Mouse (Mus musculus) c-Kit-negative CD71-positive TER-119-positive erythroid progenitor cells, embryonic 14.5 days (primary cell): ENCODE measurements around the gene Hexim1.

Experiments used
- DNase-seq: peaks from one replicate; pipeline ENCODE4 v3.0.0-alpha.2; 2013; ENCODE audit warnings: low read depth, low spot score

Hexim1 gene

DNA sequence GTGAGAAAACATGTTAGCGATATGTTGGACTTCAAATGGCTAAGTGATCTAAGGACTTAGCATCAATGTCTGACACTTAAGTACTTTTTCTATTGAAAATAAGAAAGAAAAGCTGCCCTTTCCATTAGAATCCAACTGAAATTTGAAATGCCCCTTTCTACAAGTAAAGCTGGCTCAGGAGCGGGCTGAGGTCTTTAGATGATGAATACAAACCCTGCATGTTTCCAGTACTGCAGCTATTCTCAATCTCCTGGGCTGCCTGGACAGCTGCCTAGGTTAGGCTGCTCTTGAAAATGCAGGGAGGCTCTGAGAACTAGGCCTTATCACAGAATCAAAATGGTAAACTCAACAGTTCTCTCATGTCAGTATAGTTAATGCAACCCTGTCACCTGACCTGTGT lies 2.8 kb downstream of the Hexim1 start:
- DNase-seq: no peak

DNA sequence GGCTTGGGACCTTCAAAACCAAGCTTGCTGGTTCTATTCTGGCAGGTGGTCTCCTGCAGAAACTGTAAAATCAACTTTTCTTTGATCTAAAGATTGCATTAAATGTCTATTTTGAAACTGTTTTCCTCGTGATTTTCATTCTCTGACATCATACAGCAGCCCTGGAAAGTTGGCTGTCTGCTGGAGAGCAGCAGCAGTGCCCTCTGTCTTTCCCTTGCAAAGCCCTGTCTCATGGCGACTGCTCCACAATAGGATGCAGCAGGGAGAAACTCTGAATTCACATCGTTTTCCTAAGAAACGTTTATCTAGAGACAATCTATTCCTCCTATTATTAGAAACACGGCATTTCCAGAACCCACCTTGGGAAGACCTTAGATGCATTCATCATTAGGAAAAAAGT lies 3.6 kb downstream of the Hexim1 start:
- DNase-seq: no peak

DNA sequence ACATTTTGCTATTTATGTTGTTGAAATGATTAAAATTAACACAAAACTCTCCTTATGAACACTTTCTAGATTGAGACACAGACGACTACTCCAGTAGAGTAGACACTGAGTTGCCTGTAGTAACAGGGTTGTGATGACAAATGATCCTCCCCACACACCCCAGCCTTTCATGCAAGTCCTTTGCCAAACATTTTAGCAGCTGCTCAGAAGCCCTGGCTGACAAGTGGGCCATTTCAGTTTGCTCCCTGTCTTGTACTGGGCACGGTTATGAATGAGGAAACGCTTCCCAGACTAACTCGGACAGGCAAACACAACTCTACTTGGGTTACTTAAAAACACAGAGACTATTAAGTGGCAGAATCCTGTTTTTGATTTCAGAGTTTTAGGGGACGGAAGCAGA lies 4.3 kb downstream of the Hexim1 start:
- DNase-seq: no peak

DNA sequence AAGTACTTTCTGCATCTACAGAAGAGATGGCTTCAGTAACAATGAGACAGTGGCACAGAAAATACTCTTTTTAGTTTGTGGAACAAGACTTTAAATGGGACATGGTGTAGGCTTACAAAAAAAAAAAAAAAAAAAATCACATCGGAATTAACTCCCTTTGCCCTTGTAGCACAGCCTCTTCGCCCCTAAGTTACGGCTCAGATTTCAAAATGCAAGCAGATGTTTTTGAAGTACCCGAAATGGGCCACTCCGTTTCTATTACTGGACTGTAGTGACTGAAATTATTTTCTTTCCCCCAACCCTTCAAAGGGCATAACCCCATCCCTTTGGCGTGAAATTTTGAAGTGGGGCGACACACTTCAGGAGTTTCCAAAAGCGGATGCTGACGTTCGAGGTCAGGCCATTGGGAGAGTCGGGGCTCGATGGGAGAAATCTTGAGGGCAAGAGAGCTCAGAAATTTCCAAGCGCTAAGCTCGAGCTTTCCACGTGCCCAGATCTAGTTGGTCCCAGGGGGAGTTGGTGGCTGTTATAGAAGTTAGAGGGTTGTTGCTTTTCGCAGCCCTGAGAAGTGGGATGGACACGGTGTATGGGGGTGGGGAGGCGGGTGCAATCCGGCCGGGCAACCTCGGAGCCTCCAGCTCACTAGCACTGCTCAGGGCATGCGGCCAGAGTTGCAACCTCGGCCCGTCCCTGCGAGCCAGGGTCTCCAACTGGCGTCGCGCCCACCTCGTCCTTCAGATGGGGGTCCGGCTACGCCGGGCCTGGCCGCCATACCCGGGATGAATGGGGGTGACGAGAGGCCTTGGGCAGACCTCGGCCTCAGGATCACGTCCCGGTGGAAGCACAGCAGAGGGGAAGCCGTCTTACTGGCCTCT lies 15.9 kb downstream of the Hexim1 start, which contains the start of gene Hexim2:
Gene Hexim2, plus strand, starts transcription at position 729 of the 875 bp plus-strand sequence.
- peak; percentile 50 for DNase-seq

DNA sequence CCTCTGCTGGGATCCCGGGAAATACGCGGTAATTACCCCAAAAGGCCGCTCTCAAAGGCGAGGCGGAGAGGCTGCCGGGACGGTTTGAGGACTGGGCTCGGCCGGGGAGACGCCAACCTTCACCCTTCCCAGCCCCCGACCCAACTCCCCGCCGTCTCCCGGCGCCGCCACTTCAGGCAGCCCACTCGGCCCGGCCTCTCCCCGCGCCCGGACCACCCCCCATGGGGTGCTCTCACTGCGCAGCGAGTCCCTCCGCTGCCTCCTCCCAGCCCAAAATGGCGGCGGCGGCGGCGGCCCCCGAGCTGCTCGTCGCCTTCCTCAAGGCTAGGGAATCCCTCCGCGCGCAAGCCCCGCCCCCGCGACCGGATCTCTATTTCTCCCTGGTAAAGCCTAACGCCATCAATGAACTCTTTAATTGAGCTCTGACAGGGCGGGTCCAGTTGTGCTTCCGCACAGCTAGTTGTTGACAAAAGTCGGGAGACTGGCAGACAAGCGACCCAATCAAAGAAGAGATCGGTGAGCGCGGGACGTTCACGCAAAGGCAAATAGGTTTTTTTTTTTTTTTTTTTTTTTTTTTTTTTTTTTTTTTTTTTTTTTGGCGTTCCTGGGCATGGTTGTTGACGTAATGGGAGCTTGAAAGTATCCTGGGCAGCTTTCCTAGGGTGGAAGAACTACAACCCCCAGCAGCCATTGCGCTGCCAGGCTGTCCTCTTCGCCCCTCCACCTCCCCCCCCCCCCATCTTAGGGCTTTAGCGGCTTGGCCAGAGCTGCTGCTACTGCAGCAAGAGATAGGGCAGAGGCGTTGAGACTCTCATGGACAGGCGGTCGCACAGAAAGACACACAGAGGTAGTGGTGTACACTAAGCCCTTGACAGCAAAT lies 16.8 kb downstream of the Hexim1 start:
- DNase-seq: peak; percentile 100

DNA sequence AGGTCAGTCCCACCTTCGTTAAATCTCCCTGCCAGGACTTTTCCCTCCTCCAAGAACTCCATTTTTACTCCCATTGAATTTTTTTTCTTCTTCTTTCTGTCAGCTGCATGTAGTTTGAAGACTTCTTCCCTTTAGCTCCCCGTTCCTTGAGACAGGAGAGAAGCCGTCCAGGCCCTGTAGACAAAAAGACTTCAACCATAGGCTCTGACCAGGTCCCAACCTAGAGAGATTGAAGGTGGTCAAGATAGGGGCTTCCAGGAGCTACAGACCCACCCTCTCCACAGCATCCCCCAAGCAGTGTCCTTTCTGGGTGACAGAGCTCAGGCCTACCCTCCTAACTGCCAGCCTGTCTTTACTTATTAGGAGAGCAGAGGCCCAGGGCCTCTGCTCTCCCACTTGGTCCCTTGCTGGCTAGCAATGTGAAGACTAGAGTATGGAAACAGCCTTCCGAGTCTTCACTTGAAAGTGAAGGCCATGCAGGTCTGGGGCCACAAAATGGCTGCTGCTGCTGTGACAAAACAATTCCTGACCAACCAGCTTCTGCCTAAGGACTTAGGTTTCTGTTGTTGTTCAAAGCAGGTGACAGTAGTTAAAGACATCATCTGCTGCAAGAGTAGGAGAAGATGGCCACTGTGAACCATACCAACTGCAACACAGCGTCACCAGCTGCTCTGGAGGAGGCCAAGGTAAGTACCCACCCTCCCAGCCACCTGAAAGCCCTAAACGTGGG lies 17.6 kb downstream of the Hexim1 start:
- DNase-seq: no peak

DNA sequence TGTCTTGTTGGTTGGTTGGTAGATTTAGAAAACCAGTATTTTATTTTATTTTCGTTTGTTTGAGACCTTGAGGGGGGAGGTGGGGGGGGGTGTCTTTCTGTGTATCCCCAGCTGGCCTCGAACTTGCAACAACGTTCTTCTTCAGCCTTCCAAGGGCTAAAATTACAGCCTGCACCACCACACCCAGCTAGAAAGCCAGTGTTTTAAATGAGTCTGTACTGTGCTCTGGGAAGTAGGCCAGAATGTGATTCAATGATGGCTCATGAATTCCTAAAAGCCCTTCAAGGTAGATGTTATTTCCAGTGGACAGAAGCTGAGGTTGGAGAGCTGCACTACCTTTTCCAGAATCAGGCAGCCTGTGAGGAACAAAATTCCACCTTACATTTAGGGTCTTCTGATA lies 18.2 kb downstream of the Hexim1 start:
- DNase-seq: no peak

DNA sequence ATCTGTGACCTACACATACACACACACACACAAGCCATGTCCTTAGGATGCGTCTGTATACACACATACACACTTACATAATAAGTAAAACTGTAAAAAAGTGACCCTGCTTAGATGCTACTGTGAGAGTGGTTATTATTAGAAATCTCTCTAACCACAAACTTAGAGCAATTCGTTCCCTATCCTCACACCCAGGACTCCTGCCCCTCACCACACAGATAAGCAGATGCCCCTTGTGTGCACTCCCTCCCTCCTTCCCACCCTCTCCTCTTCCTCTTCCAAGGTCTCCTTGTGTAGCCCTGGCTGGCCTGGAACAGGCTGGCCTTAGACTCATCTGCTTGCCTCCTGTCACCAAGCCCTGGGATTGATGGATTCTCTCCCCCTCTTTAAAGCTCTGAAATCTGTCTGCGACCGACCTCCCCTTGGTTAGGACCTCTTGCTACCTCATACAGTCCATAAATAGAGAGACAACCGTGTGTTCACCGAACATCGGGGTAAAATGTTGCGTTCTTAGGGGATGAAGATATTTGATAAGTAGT lies 20.1 kb downstream of the Hexim1 start:
- no peak for DNase-seq

DNA sequence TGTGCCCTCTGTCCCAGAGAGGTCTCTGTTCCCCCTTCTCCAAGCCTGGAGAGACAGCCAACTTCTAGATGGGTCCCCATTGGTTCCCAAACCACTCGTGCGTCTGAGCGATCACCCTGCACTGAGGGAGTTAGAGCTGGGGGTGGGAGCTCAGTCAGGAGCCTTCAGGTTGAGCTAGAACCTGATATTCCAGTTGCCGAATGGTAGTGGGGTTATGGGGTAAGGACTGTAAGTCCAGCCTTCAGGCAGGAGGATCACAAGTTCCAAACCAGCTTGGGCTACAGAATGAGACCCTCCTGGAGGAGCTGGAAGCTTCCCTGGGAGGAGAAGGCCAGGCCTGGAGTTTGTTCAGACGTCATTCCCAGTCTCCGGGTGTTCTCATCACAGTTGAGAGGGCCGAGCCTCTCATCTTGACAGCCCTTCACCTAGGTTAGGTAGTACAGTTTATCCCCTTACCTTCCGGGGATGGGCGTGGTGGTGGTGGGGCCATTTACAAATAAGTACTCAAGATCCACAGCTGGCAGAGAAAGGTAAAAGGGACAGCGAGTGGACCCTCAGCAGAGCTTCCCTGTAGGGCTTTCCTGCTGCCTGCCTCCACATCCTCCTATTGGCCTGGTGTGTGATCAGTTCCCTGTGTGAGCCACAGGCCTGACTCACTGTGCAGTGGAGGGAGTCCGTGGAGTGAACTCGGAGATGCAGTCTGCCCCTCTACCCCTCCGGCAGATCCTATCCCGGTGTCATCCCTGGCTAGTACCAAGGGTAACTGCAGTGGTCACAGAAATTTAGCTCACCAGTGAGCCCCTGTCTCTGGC lies 24.1 kb downstream of the Hexim1 start:
- DNase-seq: no peak

DNA sequence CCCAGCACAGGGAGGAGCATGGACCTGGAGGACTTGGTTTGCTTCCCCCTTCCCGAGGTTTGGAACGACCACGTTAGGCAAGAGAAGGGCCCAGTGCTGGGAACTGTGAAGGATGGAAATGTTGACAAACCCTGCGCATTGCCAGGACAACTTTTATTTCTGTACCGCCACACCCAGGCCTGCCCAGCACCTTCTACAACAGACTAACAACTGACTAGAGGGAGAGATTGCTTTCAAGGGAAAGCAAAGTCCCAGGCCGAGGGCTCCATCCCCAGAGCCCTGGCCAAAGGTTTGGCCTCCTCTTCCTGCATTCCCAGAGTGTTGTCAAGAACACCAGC lies 24.7 kb downstream of the Hexim1 start:
- no peak for DNase-seq

DNA sequence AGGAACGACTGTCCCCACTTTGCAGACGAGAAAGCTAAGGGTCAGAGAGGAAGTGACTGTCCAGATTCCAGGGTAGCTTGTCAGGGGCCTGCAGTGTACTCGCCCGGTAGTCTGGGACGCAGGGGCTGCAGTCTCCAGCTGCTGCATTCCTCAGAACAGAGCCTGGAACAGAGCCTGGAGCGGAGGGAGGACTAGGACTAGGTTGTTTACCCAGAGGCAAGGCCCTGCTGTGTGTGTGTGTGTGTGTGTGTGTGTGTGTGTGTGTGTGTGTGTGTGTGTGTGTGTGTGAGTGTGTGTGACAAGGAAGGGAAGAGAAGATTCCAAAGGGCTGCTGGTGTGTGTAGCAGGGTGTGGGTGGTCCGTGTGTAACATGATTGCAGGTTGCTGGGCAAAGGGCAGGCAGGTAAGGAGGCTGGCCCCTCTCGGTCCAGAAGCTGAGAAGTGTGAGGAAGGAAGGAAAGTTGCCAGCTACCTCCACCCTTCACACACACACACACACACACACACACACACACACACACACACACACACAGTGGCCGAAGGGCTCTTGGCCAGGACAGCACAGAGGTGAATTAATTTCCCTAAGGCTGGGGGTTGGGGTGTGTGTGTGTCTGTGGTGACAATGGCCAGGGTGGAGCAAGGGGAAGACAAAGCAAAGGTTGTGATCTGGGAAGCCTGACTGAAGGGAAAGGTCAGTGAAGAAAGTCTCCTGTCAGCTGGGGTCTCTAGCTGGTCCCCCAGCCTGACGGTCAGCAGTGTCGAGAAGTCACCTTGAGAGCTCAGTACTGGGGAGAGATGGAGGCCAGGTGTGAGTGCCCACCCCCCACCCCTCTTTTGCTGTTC lies 25.3 kb downstream of the Hexim1 start:
- DNase-seq: no peak

DNA sequence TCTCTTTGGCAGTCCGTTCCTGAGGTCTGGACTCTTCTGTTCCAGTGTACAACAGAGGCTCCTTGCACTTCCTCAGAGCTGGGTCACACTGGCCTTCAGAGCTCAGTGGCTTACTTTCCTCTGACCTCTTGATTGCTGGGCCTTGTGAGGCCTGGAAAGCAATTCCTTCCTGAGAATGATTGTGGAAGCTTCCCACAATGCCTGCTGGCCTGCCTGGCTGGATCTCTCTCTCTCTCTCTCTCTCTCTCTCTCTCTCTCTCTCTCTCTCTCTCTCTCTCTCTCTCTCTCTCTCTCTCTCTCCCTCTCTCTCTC lies 25.9 kb downstream of the Hexim1 start:
- DNase-seq: no peak

DNA sequence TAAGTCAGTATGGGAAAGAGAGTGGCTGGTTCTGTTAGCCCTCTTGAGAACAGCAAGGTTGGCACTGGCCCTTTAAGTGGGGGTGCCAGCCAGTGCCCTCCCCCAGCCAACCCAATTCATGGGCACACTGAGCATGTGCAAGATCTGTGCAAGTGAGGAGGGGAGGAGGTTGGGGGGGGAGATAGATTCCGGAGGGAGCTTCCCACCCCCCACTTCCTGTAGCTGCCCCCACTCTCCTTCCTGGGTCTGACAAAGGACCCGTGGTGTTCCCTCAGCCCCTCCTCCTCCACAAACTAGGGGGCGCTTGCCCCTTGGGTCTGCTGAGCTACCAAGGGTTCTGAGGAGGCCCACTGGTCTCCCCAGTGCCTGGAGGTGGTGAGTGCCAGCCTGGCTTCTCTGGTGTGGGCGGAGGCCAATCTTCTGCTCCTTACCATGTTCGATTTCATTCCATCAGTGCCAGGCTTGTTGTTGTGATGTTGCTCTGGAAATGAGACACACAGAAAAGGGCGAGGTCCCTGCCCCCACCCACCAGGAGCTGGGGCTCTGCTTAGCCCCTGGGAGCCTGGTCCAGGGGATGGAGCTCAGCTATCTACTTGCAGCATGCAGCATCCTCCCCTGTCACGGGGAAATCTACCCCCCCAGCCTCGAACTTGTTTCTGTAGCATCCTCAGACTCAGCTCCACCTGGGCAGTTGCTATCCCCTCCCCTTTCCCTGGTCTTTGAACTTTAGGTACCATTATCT lies 26.6 kb downstream of the Hexim1 start:
- no peak for DNase-seq

DNA sequence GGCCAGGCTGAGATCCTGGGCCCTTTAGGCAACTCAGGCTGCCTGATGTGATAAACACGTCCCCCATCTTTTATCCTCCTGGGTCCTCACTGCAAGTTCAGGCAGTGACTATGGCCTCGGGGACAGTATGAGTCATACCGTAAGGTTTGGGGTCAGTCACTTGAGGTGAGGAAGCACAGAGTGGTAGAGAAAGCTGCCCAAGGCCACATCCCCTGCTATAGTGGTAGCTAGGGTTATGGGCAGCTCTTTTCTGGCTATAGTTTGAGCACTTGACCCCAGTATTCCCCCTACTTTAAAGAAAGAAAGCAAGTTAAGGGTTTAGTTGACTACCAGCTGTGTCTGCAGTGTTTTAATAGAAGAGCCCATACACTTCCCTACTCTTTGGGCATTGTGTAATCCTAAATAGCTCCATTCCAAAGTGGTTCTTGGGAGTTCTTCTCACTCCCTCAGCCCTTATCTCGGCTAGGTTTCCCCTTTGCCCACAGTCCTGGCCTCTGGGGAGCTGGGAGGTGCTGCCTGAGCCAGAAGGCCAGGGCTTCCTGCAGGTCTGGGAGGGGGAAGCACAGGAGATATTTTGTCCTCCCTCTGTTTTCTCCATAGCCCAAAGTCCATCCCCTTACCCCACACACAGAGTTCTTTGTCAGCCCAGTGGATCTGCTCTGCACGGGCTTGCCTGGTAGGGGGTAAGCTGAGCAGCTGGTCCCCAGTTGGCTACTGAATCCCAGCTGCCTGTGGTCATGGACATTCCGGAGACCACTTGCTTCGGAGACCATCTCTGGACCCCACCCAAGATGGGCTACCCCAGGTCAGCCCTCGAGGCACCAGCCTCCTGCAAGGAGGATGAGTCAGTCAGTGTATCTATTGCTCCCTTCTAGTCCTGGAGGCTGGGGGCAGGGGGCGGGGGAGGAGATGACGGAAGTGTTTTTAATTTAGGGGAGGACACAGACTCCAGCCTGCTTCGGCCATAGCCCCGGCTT lies 28.6 kb downstream of the Hexim1 start:
- DNase-seq: no peak

DNA sequence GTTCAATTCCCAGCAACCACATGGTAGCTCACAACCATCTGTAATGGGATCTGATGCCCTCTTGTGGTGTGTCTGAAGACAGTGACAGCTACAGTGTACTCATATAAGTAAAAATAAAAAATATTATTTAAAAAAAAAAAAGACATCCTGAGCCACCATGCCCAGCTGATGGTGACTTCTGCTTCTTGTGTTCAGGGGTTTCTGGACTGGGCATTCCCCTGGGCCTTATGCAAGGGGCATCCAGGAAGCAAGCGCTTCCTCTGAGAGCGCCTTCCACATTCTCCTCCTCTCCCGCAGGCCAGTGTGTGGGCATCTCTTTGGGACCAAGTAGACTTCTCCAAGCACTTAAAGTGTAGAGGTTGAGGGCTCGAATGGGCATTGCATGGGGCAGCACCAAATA lies 30.4 kb downstream of the Hexim1 start:
- no peak for DNase-seq

DNA sequence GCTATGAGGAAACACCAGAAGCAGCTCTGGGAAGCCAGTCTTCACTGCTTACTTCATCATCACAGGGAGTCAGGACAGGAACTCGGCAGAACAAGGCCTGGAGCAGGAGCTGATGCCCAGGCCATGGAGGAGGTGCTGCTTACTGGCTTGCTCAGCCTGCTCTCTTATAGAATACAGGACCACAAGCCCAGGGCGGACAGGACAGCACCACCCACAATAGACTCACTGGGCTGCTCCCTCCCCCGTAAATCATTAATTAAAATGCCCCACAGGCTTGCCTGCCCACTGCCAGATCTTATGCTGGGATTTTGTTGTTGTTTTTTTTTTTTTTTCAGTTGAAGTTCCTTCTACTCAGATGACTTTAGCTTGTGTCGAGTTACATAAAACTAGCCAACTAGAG lies 31.7 kb downstream of the Hexim1 start:
- DNase-seq: no peak

DNA sequence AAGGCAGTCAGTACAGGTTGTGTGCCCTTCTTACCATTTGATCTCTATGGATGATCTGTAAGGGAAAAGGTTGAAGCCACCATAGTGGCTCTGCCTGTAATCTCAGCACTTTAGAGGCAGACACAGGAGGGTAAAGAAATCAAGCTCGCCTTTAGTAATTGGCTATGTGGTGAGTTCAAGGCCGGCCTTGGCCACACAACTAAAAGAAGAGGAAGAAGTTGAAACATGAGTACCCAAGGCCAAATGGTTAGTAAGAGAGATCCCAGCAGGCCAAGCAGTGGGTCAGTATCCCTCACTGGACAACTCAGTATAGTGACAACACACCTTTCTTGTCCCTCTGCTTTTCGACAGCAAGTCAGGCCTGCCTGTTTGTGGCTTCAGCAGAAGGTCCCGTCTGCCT lies 33.7 kb downstream of the Hexim1 start:
- DNase-seq: no peak
